Mouse (Mus musculus) heart, postnatal 0 days (tissue): ENCODE measurements around the gene Lrrc47.

Experiments used
- CTCF ChIP-seq: IDR thresholded peaks from 2 replicates; pipeline ENCODE4 v1.5.1; 2016; ENCODE audit warnings: antibody characterized with exemption, control low read depth, low read depth
- EP300 ChIP-seq: IDR thresholded peaks from 2 replicates; pipeline ENCODE4 v1.6.1; 2016; ENCODE audit warnings: antibody characterized with exemption, low read depth

GRCm38 (mm10) chr4:154056661-154057060 is 45.1 kb downstream of the Lrrc47 start:
- TF ChIP-seq CTCF (no peak), EP300 (no peak)
